Mouse (Mus musculus): ENCODE measurements around the gene Tspan4. TPM values are rescaled to one million over a fixed set of nuclear protein-coding genes. Genes with fewer than 3 reads are reported as not detected.

The Tspan4 gene
- polyA plus RNA-seq, 2 experiments, result 32.1 to 43.0 TPM

GRCm38 (mm10) chr7:141439140-141439679 is 35.8 kb upstream of the Tspan4 start:
- Histone ChIP-seq H3K27me3 (ENCODE audit: control insufficient read depth, insufficient read depth, low read length) (no peaks in the 10 kb centered on the region), H3K4me3 (ENCODE audit: insufficient read depth in 1 of 2, low read depth in 2 of 2, low read length in 2 of 2) (no peak overlapping the region), H3K27ac (no peak overlapping the region), H3K4me2 (ENCODE audit: low read depth) (no peak overlapping the region), H3K4me1 (replicated peaks; ENCODE audit: control insufficient read depth in 2 of 2, insufficient read depth in 2 of 2, low read length in 1 of 2) (peaks cover 12 to 30% of the 10 kb centered on the region in 2 experiments), H3K36me3 (replicated peaks; ENCODE audit: control insufficient read depth, insufficient read depth, low read depth) (peaks cover 38% of the 10 kb centered on the region), H3K9ac (replicated peaks) (no peak overlapping the region), H3K9me3 (ENCODE audit: control insufficient read depth, low read length) (no peaks in the 10 kb centered on the region)
- DNase-seq (ENCODE audit: low read depth in 3 of 3, low spot score in 3 of 3), result no peak
- TF ChIP-seq EP300 (IDR thresholded peaks at IDR 0.05; ENCODE audit: low read depth), result no peak
- TF ChIP-seq CTCF (IDR thresholded peaks at IDR 0.05; ENCODE audit: low read depth), result no peak
- no peak for ATAC-seq (ENCODE audit: insufficient read depth)
- WGBS (ENCODE audit: insufficient replicate concordance), result 89% methylated on average over 10 of the region's 10 CpGs

GRCm38 (mm10) chr7:141439811-141440210 is 35.2 kb upstream of the Tspan4 start:
- no peak for TF ChIP-seq CTCF (IDR thresholded peaks at IDR 0.05; ENCODE audit: low read depth)
- no peak for TF ChIP-seq EP300 (IDR thresholded peaks at IDR 0.05; ENCODE audit: low read depth)
- no peak overlapping the region for H3K9ac ChIP-seq (replicated peaks)
- no peak overlapping the region for H3K27ac ChIP-seq
- H3K4me3 ChIP-seq (ENCODE audit: insufficient read depth in 1 of 2, low read depth in 2 of 2, low read length in 2 of 2), result no peak overlapping the region
- peaks cover 15 to 28% of the 10 kb centered on the region in 2 experiments for H3K4me1 ChIP-seq (replicated peaks; ENCODE audit: control insufficient read depth in 2 of 2, insufficient read depth in 2 of 2, low read length in 1 of 2)
- DNase-seq (ENCODE audit: low read depth in 3 of 3, low spot score in 3 of 3), result no peak
- ATAC-seq (ENCODE audit: insufficient read depth), result no peak
- H3K4me2 ChIP-seq (ENCODE audit: low read depth), result no peak overlapping the region
- H3K36me3 ChIP-seq (replicated peaks; ENCODE audit: control insufficient read depth, insufficient read depth, low read depth), result peaks cover 38% of the 10 kb centered on the region
- WGBS (ENCODE audit: insufficient replicate concordance), result 91% methylated on average over 11 of the region's 11 CpGs
- H3K27me3 ChIP-seq (ENCODE audit: control insufficient read depth, insufficient read depth, low read length), result no peaks in the 10 kb centered on the region
- no peaks in the 10 kb centered on the region for H3K9me3 ChIP-seq (ENCODE audit: control insufficient read depth, low read length)

- Histone ChIP-seq H3K4me1 (replicated peaks; ENCODE audit: control insufficient read depth in 2 of 2, insufficient read depth in 2 of 2, low read length in 1 of 2) (peaks cover 11 to 22% of the 10 kb centered on the region in 2 experiments), H3K9me3 (ENCODE audit: control insufficient read depth, low read length) (no peaks in the 10 kb centered on the region), H3K4me2 (ENCODE audit: low read depth) (no peak overlapping the region), H3K36me3 (replicated peaks; ENCODE audit: control insufficient read depth, insufficient read depth, low read depth) (peaks cover 38% of the 10 kb centered on the region), H3K9ac (replicated peaks) (no peak overlapping the region), H3K27ac (no peak overlapping the region), H3K4me3 (ENCODE audit: insufficient read depth in 1 of 2, low read depth in 2 of 2, low read length in 2 of 2) (no peak overlapping the region), H3K27me3 (ENCODE audit: control insufficient read depth, insufficient read depth, low read length) (no peaks in the 10 kb centered on the region)
- TF ChIP-seq CTCF (IDR thresholded peaks at IDR 0.05; ENCODE audit: low read depth) (peak; percentile 88), EP300 (IDR thresholded peaks at IDR 0.05; ENCODE audit: low read depth) (no peak)
- DNase-seq (ENCODE audit: low read depth in 3 of 3, low spot score in 3 of 3) (no peak), ATAC-seq (ENCODE audit: insufficient read depth) (no peak)
- 46% methylated on average over 6 of the region's 6 CpGs for WGBS (ENCODE audit: insufficient replicate concordance)
These were observed 34.4 kb upstream of the Tspan4 start for GRCm38 (mm10) chr7:141440613-141441012.

- H3K9ac ChIP-seq (replicated peaks), result no peak overlapping the region; the same call in 1 of the 2 replicates
- ATAC-seq (ENCODE audit: insufficient read depth) (no peak), DNase-seq (ENCODE audit: low read depth in 3 of 3, low spot score in 3 of 3) (no peak)
- no peak overlapping the region for H3K27ac ChIP-seq
- H3K4me1 ChIP-seq (replicated peaks; ENCODE audit: control insufficient read depth in 2 of 2, insufficient read depth in 2 of 2, low read length in 1 of 2), result peaks cover 10 to 16% of the 10 kb centered on the region in 2 experiments
- no peaks in the 10 kb centered on the region for H3K27me3 ChIP-seq (ENCODE audit: control insufficient read depth, insufficient read depth, low read length)
- peaks cover 38% of the 10 kb centered on the region for H3K36me3 ChIP-seq (replicated peaks; ENCODE audit: control insufficient read depth, insufficient read depth, low read depth)
- H3K9me3 ChIP-seq (ENCODE audit: control insufficient read depth, low read length), result no peaks in the 10 kb centered on the region
- WGBS (ENCODE audit: insufficient replicate concordance), result 85% methylated on average over 9 of the region's 9 CpGs
- H3K4me3 ChIP-seq (ENCODE audit: insufficient read depth in 1 of 2, low read depth in 2 of 2, low read length in 2 of 2), result peak overlapping the region in 1 of 2 experiments; percentile 8; a peak in 1 of 4 replicates
- TF ChIP-seq CTCF (IDR thresholded peaks at IDR 0.05; ENCODE audit: low read depth), result no peak
- TF ChIP-seq EP300 (IDR thresholded peaks at IDR 0.05; ENCODE audit: low read depth), result no peak
- peak overlapping the region; percentile 90; the same call in 1 of the 2 replicates for H3K4me2 ChIP-seq (ENCODE audit: low read depth)
These were observed 33.6 kb upstream of the Tspan4 start for GRCm38 (mm10) chr7:141441460-141441859.

GRCm38 (mm10) chr7:141442199-141442598 is 32.8 kb upstream of the Tspan4 start:
- peak overlapping the region; percentile 67 to 76 for H3K4me3 ChIP-seq (ENCODE audit: insufficient read depth in 1 of 2, low read depth in 2 of 2, low read length in 2 of 2)
- H3K27me3 ChIP-seq (ENCODE audit: control insufficient read depth, insufficient read depth, low read length), result no peaks in the 10 kb centered on the region
- DNase-seq (ENCODE audit: low read depth in 3 of 3, low spot score in 3 of 3), result no peak
- peak overlapping the region; percentile 1 for H3K9ac ChIP-seq (replicated peaks)
- H3K27ac ChIP-seq, result no peak overlapping the region
- ATAC-seq (ENCODE audit: insufficient read depth), result no peak
- H3K36me3 ChIP-seq (replicated peaks; ENCODE audit: control insufficient read depth, insufficient read depth, low read depth), result peaks cover 38% of the 10 kb centered on the region
- no peak for TF ChIP-seq EP300 (IDR thresholded peaks at IDR 0.05; ENCODE audit: low read depth)
- no peak for TF ChIP-seq CTCF (IDR thresholded peaks at IDR 0.05; ENCODE audit: low read depth)
- H3K4me1 ChIP-seq (replicated peaks; ENCODE audit: control insufficient read depth in 2 of 2, insufficient read depth in 2 of 2, low read length in 1 of 2), result peaks cover 14 to 15% of the 10 kb centered on the region in 2 experiments
- H3K9me3 ChIP-seq (ENCODE audit: control insufficient read depth, low read length), result no peaks in the 10 kb centered on the region
- peak overlapping the region; percentile 90 for H3K4me2 ChIP-seq (ENCODE audit: low read depth)
- 82% methylated on average over 13 of the region's 13 CpGs for WGBS (ENCODE audit: insufficient replicate concordance)

Data from liver, embryonic 14.5 days (tissue).